Mouse (Mus musculus) urinary bladder, postnatal 10 days (tissue): ENCODE measurements around the gene Atrx.

Experiments used
- DNase-seq: peaks from one replicate; pipeline ENCODE4 v3.0.0; 2022; ENCODE audit warnings: low spot score

Atrx gene

DNA sequence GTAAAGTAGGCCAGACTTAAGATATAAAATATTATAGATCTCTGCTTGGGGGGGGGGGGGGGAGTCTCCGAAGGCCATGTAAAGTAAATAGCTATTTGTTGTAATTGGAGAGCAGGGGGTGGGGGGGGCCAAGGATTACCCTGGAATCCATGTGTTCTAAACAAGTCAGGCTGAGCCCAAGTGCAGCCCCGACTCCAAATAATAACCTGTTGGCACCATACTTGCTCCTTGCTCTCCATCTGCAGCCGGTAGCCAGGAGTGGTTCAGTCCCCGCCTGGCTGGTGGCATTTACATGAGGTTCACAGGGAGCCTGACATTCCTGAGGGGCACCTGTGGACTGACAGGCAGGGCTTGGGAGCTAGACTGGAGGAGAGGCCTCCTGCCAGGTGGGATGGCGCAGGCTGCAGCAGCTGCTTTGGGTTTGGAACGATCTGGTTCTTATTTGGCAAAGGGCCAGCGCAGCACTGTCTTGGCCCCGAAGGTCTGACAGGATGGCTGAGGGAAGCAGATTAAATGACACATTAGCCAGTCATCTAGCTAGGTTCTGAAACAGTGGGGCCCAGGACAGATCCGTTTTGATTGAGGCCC, 161.9 kb downstream of the Atrx start:
- DNase-seq, result no peak

GRCm38 (mm10) chrX:105766013-105766412, 163.2 kb downstream of the Atrx start:
- no peak for DNase-seq

GRCm38 (mm10) chrX:105765005-105765706, 164.0 kb downstream of the Atrx start:
- DNase-seq, result no peak

DNA sequence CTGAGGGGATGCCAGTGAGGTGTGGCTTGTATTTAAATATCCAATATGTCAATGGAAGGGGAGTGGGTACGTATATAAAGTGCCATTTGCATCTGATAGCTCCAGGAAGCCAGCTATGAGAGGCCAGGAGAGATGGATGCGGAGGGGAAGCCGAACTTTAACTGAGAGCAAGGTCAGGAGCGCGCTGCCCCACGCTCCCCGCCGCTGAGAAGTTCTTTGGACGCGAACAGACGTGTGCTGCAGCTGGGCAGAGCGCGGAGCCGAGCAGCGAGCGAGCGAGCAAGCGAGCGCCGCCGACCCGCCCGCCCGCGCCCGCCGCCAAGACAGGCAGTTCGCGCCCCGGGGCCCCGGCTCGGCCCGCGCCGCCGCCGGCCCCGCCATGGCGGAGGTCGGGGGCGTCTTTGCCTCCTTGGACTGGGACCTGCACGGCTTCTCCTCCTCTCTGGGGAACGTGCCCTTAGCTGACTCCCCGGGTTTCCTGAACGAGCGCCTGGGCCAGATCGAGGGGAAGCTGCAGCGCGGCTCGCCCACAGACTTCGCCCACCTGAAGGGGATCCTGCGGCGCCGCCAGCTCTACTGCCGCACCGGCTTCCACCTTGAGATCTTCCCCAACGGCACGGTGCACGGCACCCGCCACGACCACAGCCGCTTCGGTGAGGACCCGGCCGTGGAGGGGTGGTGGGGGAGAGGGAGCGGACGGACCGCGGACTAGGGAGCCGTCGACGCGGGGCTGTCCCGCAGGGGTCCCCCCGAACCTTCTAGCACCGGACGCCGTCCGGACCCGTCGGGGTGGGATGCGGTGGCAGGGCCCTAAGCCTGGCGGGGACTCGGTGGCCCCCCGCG, 164.8 kb downstream of the Atrx start, which contains the start of gene Fgf16:
Fgf16 (plus strand) TSS at position 118 of the 843 bp plus-strand sequence.
- no peak for DNase-seq

DNA sequence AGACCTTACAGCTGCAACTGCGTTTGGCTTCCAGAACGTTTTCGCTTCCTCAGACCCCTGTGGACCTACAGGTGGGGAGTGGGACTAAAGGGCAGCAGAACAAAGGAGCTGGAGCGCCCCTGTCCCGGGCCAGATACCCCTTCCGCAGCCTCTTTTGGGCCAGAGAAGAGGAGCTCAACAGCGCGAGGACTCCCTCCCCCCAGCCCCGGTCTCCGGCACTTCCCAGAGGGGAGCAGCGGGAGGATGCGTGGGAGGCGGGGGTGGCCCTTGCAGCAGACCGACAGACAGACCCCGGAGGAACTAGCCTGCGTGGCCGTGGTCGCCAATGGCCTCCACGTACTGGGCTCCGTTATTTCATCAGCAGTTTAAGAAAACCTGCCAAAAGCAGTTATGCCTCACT, 165.6 kb downstream of the Atrx start:
- no peak for DNase-seq

DNA sequence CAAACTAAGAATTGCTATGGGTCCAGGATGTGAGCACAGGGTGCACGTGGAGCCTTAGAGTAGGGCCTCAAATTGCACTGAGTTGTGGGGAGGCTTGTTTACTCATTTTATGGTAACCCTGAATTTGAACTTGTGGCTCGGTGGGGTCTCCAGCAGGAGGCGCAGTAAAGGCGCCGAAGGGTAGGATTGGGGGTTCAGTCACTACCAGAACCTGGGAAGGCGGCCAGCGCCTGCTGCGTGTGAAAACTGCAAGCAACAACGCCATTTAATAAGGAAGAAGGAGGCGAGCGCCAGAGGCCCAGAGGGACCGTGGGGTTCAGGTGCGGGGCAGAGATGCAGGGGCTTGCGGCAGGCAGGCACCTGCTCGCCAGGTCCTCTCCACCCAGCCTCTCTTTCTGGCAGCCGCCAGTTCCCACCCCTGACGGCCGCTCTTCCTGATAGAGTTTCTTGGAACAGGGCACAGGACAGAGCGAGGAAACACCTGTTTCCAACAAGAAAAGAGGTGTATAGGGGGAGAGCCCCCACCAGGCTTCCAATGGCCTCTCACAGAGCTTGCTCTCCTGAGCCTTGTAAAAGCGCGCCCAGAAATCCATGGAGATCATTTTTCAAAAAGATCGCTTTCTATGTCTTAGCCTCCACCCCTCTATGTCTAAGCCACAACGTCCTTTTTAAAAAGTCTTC, 166.2 kb downstream of the Atrx start:
- DNase-seq, result no peak
